8 mouse cellular contexts compared by ENCODE assay signal in the genomic region with DNA sequence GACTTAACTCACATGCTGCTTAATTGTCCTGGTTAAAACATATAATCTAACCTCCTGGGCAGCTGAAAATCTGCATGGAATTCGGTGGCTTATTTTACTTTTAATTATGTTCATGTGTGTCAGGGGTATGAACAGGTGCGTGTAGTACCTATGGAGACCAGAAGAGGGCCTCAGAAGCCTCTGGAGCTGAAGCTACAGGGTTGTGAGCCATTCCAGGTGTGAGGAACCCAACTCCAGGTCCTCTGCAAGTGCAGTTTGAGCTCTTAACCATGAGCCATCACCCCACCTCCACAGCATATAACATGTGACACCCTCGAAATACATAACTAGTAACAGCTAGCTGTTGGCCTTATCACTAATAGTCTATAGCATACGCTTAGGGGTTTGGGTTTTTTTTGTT. TPM values are rescaled to one million over a fixed set of nuclear protein-coding genes. Genes with fewer than 3 reads are reported as not detected.
DNase-seq lines count a peak whose midpoint lies in the region; ATAC-seq and TF ChIP-seq lines count a peak whose summit lies in the region.
"Had no signal": no experiment of that assay in that cellular context is flagged by ENCODE, and none has a peak within 500 bp of the region (broad histone marks: within the 10 kb centered on the region; RNA-seq: fewer than 3 reads in every experiment).

No protein-coding gene starts in this region.

- H3K36me3 ChIP-seq in kidney, adult 2 months (ENCODE audit: control insufficient read depth, insufficient read depth, low read length) = peaks cover 2% of the 10 kb centered on the region
- H3K36me3 ChIP-seq in kidney, embryonic 15.5 days = peaks cover 55% of the 10 kb centered on the region

- 77% methylated on average over 4 of the region's 4 CpGs for WGBS in kidney, adult 2 months
- WGBS in kidney, embryonic 15.5 days = 67% methylated on average over 4 of the region's 4 CpGs

- H3K27ac ChIP-seq in kidney, adult 2 months (ENCODE audit: insufficient read depth, low read depth, low read length) = no peak overlapping the region
- no peak overlapping the region for H3K27ac ChIP-seq in kidney, embryonic 15.5 days

- H3K4me3 ChIP-seq in kidney, adult 2 months (ENCODE audit: insufficient read depth, low read depth, low read length) = no peak overlapping the region
- no peak overlapping the region for H3K4me3 ChIP-seq in kidney, embryonic 15.5 days (replicated peaks)
- H3K4me3 ChIP-seq: megakaryocyte, embryonic 14.5 days had no signal

- H3K27me3 ChIP-seq in kidney, adult 2 months (replicated peaks; ENCODE audit: control insufficient read depth, insufficient read depth, low read length) = no peaks in the 10 kb centered on the region
- H3K27me3 ChIP-seq in kidney, embryonic 15.5 days = no peaks in the 10 kb centered on the region
- H3K27me3 ChIP-seq: megakaryocyte, embryonic 14.5 days had no signal

- peak; percentile 44 for DNase-seq in kidney, adult 2 months
- peak; percentile 14 for DNase-seq in Muller cell, postnatal 12 days (ENCODE audit: inconsistent ontology term)
- DNase-seq in hindlimb bud, embryonic 11.5 days (ENCODE audit: extremely low spot score, low read depth, low spot score) = peak; percentile 5
- peak; percentile 27 for DNase-seq in retina, postnatal 7 days (ENCODE audit: low read depth, low spot score)
- no peak for DNase-seq in layer of hippocampus, postnatal 36 days

- no peak overlapping the region for H3K4me2 ChIP-seq in kidney, embryonic 15.5 days

- H3K9me3 ChIP-seq in kidney, embryonic 15.5 days (replicated peaks) = no peaks in the 10 kb centered on the region
- H3K9me3 ChIP-seq: megakaryocyte, embryonic 14.5 days had no signal

- peak; percentile 61 for TF ChIP-seq CTCF in kidney, adult 2 months (conservative IDR thresholded peaks at IDR 0.05; ENCODE audit: insufficient read depth, insufficient read length, low read depth, low read length)

- no peaks in the 10 kb centered on the region for H3K4me1 ChIP-seq in kidney, adult 2 months (ENCODE audit: control insufficient read depth, insufficient read depth, low read length)
- H3K4me1 ChIP-seq in kidney, embryonic 15.5 days = no peaks in the 10 kb centered on the region

- TF ChIP-seq POLR2A in kidney, adult 2 months (IDR thresholded peaks at IDR 0.05; ENCODE audit: low read depth, low read length) = no peak

- H3K9ac ChIP-seq in kidney, embryonic 15.5 days = no peak overlapping the region

- no peak for ATAC-seq in kidney, embryonic 15.5 days (replicated peaks; ENCODE audit: low FRiP score)
- ATAC-seq in CD4-positive, CD25-positive, alpha-beta regulatory T cell, adult 4 months = peak; percentile 42

RNA-seq across cellular contexts. Expression of gene Lgmn, which starts 47.6 kb away (rescaled TPM):
- 1,163 and 1,191 TPM in 2 replicates for polyA plus RNA-seq in kidney, adult 2 months (2012; rRNA removed)
- 120 and 121 TPM in 2 replicates for polyA plus RNA-seq in kidney, embryonic 15.5 days (2015; fragmentation: Nextera tagmentation; extraction: Ambion mirVana)
- 10 to 100 TPM; 19.0 to 28.0 TPM for polyA plus RNA-seq in CD4-positive, CD25-positive, alpha-beta regulatory T cell, adult 4 months (2017; shearing (Covaris generic))
- total RNA-seq in layer of hippocampus, postnatal 36 days (2021) = 10 to 100 TPM; 83.0 to 84.8 TPM

Comparison
In these comparisons a context has a peak if more than half of its experiments do, and no peak if none do; other contexts are left out.
1. DNase-seq: peak in kidney, adult 2 months (single experiment), Muller cell, postnatal 12 days (single experiment), hindlimb bud, embryonic 11.5 days (single experiment) and retina, postnatal 7 days (single experiment); none in layer of hippocampus, postnatal 36 days (0 of 2).